Mouse (Mus musculus): ENCODE measurements around the gene Fmo2. TPM values are rescaled to one million over a fixed set of nuclear protein-coding genes. Genes with fewer than 3 reads are reported as not detected.

Gene Fmo2
- 0.16 and 0.17 TPM in 2 replicates for polyA plus RNA-seq (2012; rRNA removed)

DNA sequence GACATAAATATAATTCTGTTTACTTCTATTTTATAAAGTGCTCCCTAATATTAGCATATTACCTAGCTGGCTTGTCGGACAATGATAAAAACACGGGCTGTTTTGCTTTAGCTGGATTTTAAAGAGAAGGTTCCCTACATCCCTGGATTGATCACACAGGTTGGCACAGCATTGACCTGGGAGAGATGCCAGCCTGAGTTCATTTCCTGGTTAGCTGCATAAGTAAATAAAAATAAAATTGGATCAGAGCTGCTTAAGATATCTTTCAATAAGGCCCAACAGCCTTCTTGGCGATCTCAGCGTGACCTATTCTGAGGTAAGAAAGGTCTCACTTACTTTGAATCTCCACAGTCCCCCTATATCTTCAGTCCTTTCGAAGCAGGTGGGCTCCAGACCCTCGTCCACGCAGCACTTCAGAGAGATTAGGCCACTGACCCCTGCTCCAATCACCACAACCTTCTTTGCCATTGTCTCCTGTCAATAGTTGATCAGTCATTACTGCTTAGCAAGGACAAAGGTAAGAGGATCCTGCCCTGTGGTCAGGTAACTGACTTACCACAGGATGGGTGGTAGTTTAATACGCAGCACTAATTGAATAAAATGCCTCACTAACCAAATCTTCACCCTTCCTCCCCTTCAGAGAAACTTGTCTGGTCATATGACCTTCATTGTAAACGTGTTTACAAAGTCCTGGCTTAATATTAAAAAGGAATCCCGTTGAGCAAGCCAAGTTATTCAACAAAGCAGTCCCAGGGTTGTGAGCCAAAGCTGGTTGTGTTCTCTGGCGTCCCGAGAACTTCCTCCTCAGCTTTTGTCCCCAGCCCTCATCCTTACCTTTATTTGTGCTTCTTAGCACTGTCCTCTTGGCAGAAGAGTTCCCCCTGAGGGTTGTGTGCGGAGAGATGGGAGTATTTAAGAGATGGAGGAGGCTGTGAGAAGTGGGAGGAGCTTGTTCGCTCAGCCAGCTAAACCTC, at the start of gene Fmo2:
Fmo2 (minus strand) TSS at position 889 of the 974 bp plus-strand sequence.

DNA sequence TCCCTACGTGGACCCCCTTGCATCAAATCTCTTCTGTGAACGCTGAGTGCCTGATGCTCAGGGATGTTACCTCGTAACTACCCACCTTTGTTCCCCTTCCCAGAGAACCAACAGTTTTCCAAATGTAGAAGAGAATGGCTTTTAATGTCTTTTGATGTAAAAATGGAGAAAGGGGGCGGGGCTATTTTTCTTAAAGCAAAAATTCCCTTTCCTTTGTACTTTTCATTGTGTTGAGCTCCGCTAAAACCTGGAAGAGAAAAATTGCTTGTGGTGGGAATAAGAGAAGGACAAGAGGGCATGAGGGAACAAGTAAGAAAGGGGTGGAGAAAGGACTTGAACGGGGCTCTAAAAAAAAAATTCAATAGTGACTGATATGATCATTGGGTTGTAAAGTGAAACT, 38.9 kb upstream of the Fmo2 start, which contains the start of gene Fmo6:
Fmo6 (minus strand) TSS at position 101 of the 400 bp plus-strand sequence.

DNA sequence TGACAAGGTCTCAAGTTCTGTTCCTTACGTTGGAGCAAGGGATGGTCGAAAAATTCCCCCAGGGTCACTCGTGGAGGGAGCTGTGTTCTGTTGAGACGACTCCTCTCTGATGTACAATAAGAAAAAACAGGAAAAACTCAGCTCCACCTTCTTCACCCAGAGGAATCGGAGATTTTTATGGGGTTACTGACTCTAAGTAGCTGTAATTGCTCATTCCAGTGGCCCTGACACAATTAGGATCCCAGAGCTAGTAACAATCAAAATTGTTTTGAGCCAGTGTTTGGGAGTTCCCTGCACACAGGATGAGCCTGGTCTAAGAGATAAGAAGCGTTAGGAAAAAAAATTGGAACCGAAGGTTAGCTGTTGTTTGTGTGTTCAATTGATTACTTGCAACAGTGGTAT, 32.2 kb downstream of the Fmo2 start, which contains the start of gene Fmo1:
Fmo1 (minus strand) TSS at position 331 of the 402 bp plus-strand sequence.

Other genes starting within 250 kb of the Fmo2 start
- not detected in 2 replicates for gene Myocos, start 240.5 kb downstream of the Fmo2 start, polyA plus RNA-seq (2012; rRNA removed)
- gene Prrc2c, start 158.2 kb downstream of the Fmo2 start, polyA plus RNA-seq (2012; rRNA removed), result 38.8 and 71.2 TPM in 2 replicates
- 0.37 and 0.89 TPM in 2 replicates for gene Fmo4, start 84.8 kb downstream of the Fmo2 start, polyA plus RNA-seq (2012; rRNA removed)
- gene Fmo1, start 32.1 kb downstream of the Fmo2 start, polyA plus RNA-seq (2012; rRNA removed), result 14.8 and 20.7 TPM in 2 replicates
- gene Fmo6, start 38.8 kb upstream of the Fmo2 start, polyA plus RNA-seq (2012; rRNA removed), result 0.09 TPM in 1 of 2 replicates, not detected in the other
- not detected in 2 replicates for gene Fmo3, start 85.8 kb upstream of the Fmo2 start, polyA plus RNA-seq (2012; rRNA removed)
- not detected in 2 replicates for gene Mroh9, start 186.9 kb upstream of the Fmo2 start, polyA plus RNA-seq (2012; rRNA removed)